Mouse (Mus musculus): Measurements from ENCODE around the gene Sorbs1. TPM values are rescaled to one million over a fixed set of nuclear protein-coding genes. Genes with fewer than 3 reads are reported as not detected.

The Sorbs1 gene
- total RNA-seq, 1 experiment, result 18.0 TPM

- H3K4me1 ChIP-seq (ENCODE audit: control insufficient read depth in 2 of 2, insufficient read depth in 2 of 2, low read length in 2 of 2, poor library complexity in 1 of 2), result peaks cover 0 to 2% of the 10 kb centered on the region in 2 experiments; a peak in 1 of 4 replicates
These were observed 76.9 kb downstream of the Sorbs1 start for GRCm38 (mm10) chr19:40436465-40437200.

DNA sequence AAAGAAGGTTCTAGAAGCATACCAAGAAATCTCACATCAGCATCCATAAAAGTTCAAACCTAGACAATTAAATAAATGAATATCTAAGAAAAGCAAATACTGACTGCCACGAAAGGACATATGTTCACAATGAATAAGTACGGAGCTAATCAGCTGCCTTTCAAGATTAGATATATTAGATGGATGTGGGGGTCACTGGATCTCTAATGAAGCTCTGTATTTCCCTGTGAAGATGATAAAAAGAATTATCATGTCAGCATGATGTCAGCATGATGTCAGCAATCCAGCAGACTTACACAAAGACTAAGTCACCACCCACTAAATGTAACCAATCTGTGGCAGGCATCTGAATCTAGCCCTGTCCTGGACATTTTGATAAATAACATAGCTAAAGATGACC is 77.8 kb downstream of the Sorbs1 start:
- Histone ChIP-seq H3K4me1 (ENCODE audit: control insufficient read depth in 2 of 2, insufficient read depth in 2 of 2, low read length in 2 of 2, poor library complexity in 1 of 2) (peaks cover 0 to 2% of the 10 kb centered on the region in 2 experiments; a peak in 1 of 4 replicates), H3K9ac (ENCODE audit: insufficient read depth, low read depth, low read length, poor library complexity, severe bottlenecking) (no peak overlapping the region), H3K36me3 (ENCODE audit: control insufficient read depth, insufficient read depth, low read length, poor library complexity, severe bottlenecking) (no peaks in the 10 kb centered on the region), H3K27ac (ENCODE audit: insufficient read depth, low read depth, low read length, poor library complexity, severe bottlenecking) (no peak overlapping the region), H3K4me3 (ENCODE audit: insufficient read depth in 1 of 2, low read depth in 1 of 2, low read length in 2 of 2, poor library complexity in 1 of 2, severe bottlenecking in 1 of 2) (no peak overlapping the region), H3K9me3 (ENCODE audit: control insufficient read depth, insufficient read depth, low read depth, low read length) (no peaks in the 10 kb centered on the region)
- no peak for DNase-seq (ENCODE audit: low read depth, low spot score)
- no peak for TF ChIP-seq HCFC1 (IDR thresholded peaks at IDR 0.05; ENCODE audit: borderline replicate concordance, insufficient read depth, low read length)
- no peak for TF ChIP-seq CHD2 (IDR thresholded peaks at IDR 0.05; ENCODE audit: low read depth, low read length)
- no peak for TF ChIP-seq ZC3H11A (IDR thresholded peaks at IDR 0.05; ENCODE audit: borderline replicate concordance, low read depth, low read length)
- TF ChIP-seq MAFK (IDR thresholded peaks at IDR 0.05; ENCODE audit: insufficient read depth, low read depth, low read length), result no peak
- no peak for TF ChIP-seq ZNF384 (IDR thresholded peaks at IDR 0.05; ENCODE audit: low read depth, low read length)
- in situ Hi-C loops (cut with MboI; ENCODE audit: low sequenced_read_pairs in 2 of 2, unreplicated experiment in 2 of 2), result no loop called here

More at GRCm38 (mm10) chr19:40436465-40437200, 76.9 kb downstream of the Sorbs1 start:
- H3K9me3 ChIP-seq (ENCODE audit: control insufficient read depth, insufficient read depth, low read depth, low read length), result no peaks in the 10 kb centered on the region
- no peak for TF ChIP-seq CHD2 (IDR thresholded peaks at IDR 0.05; ENCODE audit: low read depth, low read length)
- TF ChIP-seq ZNF384 (IDR thresholded peaks at IDR 0.05; ENCODE audit: low read depth, low read length), result no peak
- no peak for TF ChIP-seq ZC3H11A (IDR thresholded peaks at IDR 0.05; ENCODE audit: borderline replicate concordance, low read depth, low read length)
- no peak overlapping the region for H3K4me3 ChIP-seq (ENCODE audit: insufficient read depth in 1 of 2, low read depth in 1 of 2, low read length in 2 of 2, poor library complexity in 1 of 2, severe bottlenecking in 1 of 2)
- in situ Hi-C loops (cut with MboI; ENCODE audit: low sequenced_read_pairs in 2 of 2, unreplicated experiment in 2 of 2), result no loop called here
- no peak overlapping the region for H3K9ac ChIP-seq (ENCODE audit: insufficient read depth, low read depth, low read length, poor library complexity, severe bottlenecking)
- DNase-seq (ENCODE audit: low read depth, low spot score), result no peak
- no peaks in the 10 kb centered on the region for H3K36me3 ChIP-seq (ENCODE audit: control insufficient read depth, insufficient read depth, low read length, poor library complexity, severe bottlenecking)
- no peak overlapping the region for H3K27ac ChIP-seq (ENCODE audit: insufficient read depth, low read depth, low read length, poor library complexity, severe bottlenecking)

DNA sequence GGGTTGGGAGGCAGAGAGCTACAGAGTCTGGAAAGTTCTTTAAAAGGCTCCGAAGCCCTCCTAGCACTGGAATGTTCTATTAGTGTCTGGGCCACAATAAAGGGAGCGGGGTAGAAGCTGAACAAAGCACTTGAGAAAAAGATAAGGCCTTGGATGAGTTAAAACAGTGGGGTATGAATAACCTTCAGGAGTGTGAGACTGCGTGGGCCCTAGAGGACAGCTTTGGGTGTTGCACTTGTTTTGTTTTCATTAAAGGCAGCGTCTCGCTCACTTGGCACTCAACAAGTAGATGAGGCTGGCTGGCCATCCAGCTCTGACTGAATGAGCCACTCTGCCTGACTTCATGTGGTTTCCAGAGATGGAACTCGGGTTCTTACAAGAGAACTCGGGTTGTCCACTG is 78.5 kb downstream of the Sorbs1 start:
- Histone ChIP-seq H3K4me3 (ENCODE audit: insufficient read depth in 1 of 2, low read depth in 1 of 2, low read length in 2 of 2, poor library complexity in 1 of 2, severe bottlenecking in 1 of 2) (no peak overlapping the region), H3K27ac (ENCODE audit: insufficient read depth, low read depth, low read length, poor library complexity, severe bottlenecking) (no peak overlapping the region), H3K4me1 (ENCODE audit: control insufficient read depth in 2 of 2, insufficient read depth in 2 of 2, low read length in 2 of 2, poor library complexity in 1 of 2) (peaks cover 0 to 2% of the 10 kb centered on the region in 2 experiments; a peak in 1 of 4 replicates), H3K9ac (ENCODE audit: insufficient read depth, low read depth, low read length, poor library complexity, severe bottlenecking) (no peak overlapping the region), H3K36me3 (ENCODE audit: control insufficient read depth, insufficient read depth, low read length, poor library complexity, severe bottlenecking) (no peaks in the 10 kb centered on the region), H3K9me3 (ENCODE audit: control insufficient read depth, insufficient read depth, low read depth, low read length) (no peaks in the 10 kb centered on the region)
- no peak for DNase-seq (ENCODE audit: low read depth, low spot score)
- no peak for TF ChIP-seq CHD2 (IDR thresholded peaks at IDR 0.05; ENCODE audit: low read depth, low read length)
- TF ChIP-seq ZNF384 (IDR thresholded peaks at IDR 0.05; ENCODE audit: low read depth, low read length), result no peak
- TF ChIP-seq MAFK (IDR thresholded peaks at IDR 0.05; ENCODE audit: insufficient read depth, low read depth, low read length), result no peak
- TF ChIP-seq ZC3H11A (IDR thresholded peaks at IDR 0.05; ENCODE audit: borderline replicate concordance, low read depth, low read length), result no peak
- no peak for TF ChIP-seq HCFC1 (IDR thresholded peaks at IDR 0.05; ENCODE audit: borderline replicate concordance, insufficient read depth, low read length)
- in situ Hi-C loops (cut with MboI; ENCODE audit: low sequenced_read_pairs in 2 of 2, unreplicated experiment in 2 of 2), result no loop called here

DNA sequence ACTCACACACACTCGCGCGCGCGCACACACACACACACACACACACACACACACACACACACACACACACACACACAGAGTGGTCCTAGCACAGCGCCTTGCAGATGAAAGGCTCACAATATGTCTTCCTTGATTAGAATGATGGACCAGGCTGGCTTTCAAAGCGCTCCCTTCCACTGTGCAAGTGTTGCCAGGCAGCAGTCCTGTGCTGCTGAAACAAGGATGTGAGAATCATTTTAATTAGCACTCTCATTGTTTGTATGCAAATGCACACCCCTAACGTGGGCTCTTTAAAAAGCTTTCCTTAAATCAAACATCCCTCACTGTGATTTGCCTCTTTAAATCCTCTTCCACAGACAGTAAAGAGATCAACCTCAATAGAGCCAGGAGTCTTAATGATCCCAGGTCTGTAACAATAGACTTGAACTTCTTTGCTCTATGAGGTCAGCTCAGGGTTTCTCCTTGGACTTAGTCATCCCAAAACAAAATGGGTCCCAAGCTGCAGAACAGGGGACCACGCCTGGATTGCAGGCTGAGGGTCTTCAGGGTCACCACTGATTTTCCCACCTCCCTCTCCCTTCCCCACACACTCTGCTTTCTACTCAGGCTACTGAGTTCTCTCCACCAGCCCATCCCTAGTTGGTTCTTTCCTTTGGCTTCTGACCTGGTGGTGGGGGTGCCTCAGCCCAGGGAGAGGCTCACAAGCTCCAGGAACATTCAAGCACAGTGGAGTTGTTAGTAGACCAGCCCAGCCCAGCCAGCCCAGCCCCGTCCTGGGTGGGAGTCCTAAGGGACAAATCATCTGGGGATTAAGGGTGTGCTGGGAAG is 79.3 kb downstream of the Sorbs1 start:
- Histone ChIP-seq H3K27ac (ENCODE audit: insufficient read depth, low read depth, low read length, poor library complexity, severe bottlenecking) (no peak overlapping the region), H3K36me3 (ENCODE audit: control insufficient read depth, insufficient read depth, low read length, poor library complexity, severe bottlenecking) (no peaks in the 10 kb centered on the region), H3K9me3 (ENCODE audit: control insufficient read depth, insufficient read depth, low read depth, low read length) (no peaks in the 10 kb centered on the region), H3K4me1 (ENCODE audit: control insufficient read depth in 2 of 2, insufficient read depth in 2 of 2, low read length in 2 of 2, poor library complexity in 1 of 2) (peaks cover 0 to 2% of the 10 kb centered on the region in 2 experiments; a peak in 1 of 4 replicates), H3K4me3 (ENCODE audit: insufficient read depth in 1 of 2, low read depth in 1 of 2, low read length in 2 of 2, poor library complexity in 1 of 2, severe bottlenecking in 1 of 2) (no peak overlapping the region), H3K9ac (ENCODE audit: insufficient read depth, low read depth, low read length, poor library complexity, severe bottlenecking) (no peak overlapping the region)
- no peak for DNase-seq (ENCODE audit: low read depth, low spot score)
- in situ Hi-C loops (cut with MboI; ENCODE audit: low sequenced_read_pairs in 2 of 2, unreplicated experiment in 2 of 2), result no loop called here
- TF ChIP-seq CHD2 (IDR thresholded peaks at IDR 0.05; ENCODE audit: low read depth, low read length) (no peak), HCFC1 (IDR thresholded peaks at IDR 0.05; ENCODE audit: borderline replicate concordance, insufficient read depth, low read length) (no peak), ZC3H11A (IDR thresholded peaks at IDR 0.05; ENCODE audit: borderline replicate concordance, low read depth, low read length) (no peak), MAFK (IDR thresholded peaks at IDR 0.05; ENCODE audit: insufficient read depth, low read depth, low read length) (no peak), ZNF384 (IDR thresholded peaks at IDR 0.05; ENCODE audit: low read depth, low read length) (no peak)

All from ES-E14 (cell line).